Mouse (Mus musculus): ENCODE measurements around the gene Map3k7cl.

Map3k7cl gene

GRCm38 (mm10) chr16:87642234-87642633 is 89.1 kb downstream of the Map3k7cl start:
- DNase-seq (ENCODE audit: low spot score) = no peak

GRCm38 (mm10) chr16:87644111-87644770 is 91.1 kb downstream of the Map3k7cl start:
- DNase-seq (ENCODE audit: low spot score) = no peak
